Mouse (Mus musculus) myocyte (in vitro differentiated cells): Measurements from ENCODE around the gene Fads3. TPM values are rescaled to one million over a fixed set of nuclear protein-coding genes. Genes with fewer than 3 reads are reported as not detected.

Experiments
- H3K27me3 ChIP-seq: one replicate; pipeline ENCODE4 v1.6.1; 2011; ENCODE audit not compliant: control insufficient read depth, insufficient read depth, insufficient read length
- H3K36me3 ChIP-seq: one replicate; pipeline ENCODE4 v1.6.1; 2011; ENCODE audit not compliant: control insufficient read depth, insufficient read depth
- H3K4me2 ChIP-seq: one replicate; pipeline ENCODE4 v1.6.1; 2011; ENCODE audit warnings: low read depth, control low read depth
- H3K4me3 ChIP-seq: one replicate; pipeline ENCODE4 v1.5.1; 2011; ENCODE audit warnings: mild to moderate bottlenecking, control low read depth, moderate library complexity
- H3K79me2 ChIP-seq: one replicate; pipeline ENCODE4 v1.6.1; 2011; ENCODE audit not compliant: control insufficient read depth, insufficient read depth
- H3ac ChIP-seq: one replicate; pipeline ENCODE4 v1.6.1; 2011; ENCODE audit not compliant: control insufficient read depth, insufficient read length
- CEBPB ChIP-seq: IDR thresholded peaks from 2 replicates; pipeline ENCODE4 v1.6.1; 2011; ENCODE audit warnings: mild to moderate bottlenecking, moderate library complexity; ENCODE audit not compliant: poor library complexity, insufficient read depth, severe bottlenecking
- E2F4 ChIP-seq: IDR thresholded peaks from one replicate; pipeline ENCODE4 v1.6.1; 2011; ENCODE audit warnings: mild to moderate bottlenecking, control low read depth, moderate library complexity; ENCODE audit not compliant: insufficient read depth
- MAX ChIP-seq: IDR thresholded peaks from one replicate; pipeline ENCODE4 v1.6.1; 2011; ENCODE audit warnings: low read depth, mild to moderate bottlenecking, control low read depth
- MYOD1 ChIP-seq, 3 experiments: IDR thresholded peaks; one replicate each; pipeline ENCODE4 v1.6.1; 2011; ENCODE audit warnings: control low read depth in 2 of 3, low read depth in 2 of 3, mild to moderate bottlenecking in 2 of 3, moderate library complexity in 1 of 3; ENCODE audit not compliant: insufficient read length in 2 of 3, control insufficient read depth in 1 of 3
- MYOG ChIP-seq, 3 experiments: IDR thresholded peaks; one replicate each; pipeline ENCODE4 v1.6.1; 2011; ENCODE audit warnings: control low read depth in 2 of 3, low read depth in 2 of 3, mild to moderate bottlenecking in 2 of 3; ENCODE audit not compliant: insufficient read length in 2 of 3, control insufficient read depth in 1 of 3, insufficient read depth in 1 of 3
- POLR2A ChIP-seq: IDR thresholded peaks from one replicate; pipeline ENCODE4 v1.6.1; 2011; ENCODE audit warnings: low read depth, mild to moderate bottlenecking, control low read depth, moderate library complexity; ENCODE audit not compliant: insufficient read length
- POLR2AphosphoS2 ChIP-seq: IDR thresholded peaks from one replicate; pipeline ENCODE4 v1.6.1; 2011; ENCODE audit warnings: low read depth, control low read depth; ENCODE audit not compliant: insufficient read length
- REST ChIP-seq: IDR thresholded peaks from one replicate; pipeline ENCODE4 v1.6.1; 2011; ENCODE audit warnings: mild to moderate bottlenecking, control low read depth, moderate library complexity; ENCODE audit not compliant: insufficient read depth, insufficient read length
- SRF ChIP-seq: IDR thresholded peaks from one replicate; pipeline ENCODE4 v1.6.1; 2011; ENCODE audit warnings: low read depth; ENCODE audit not compliant: control insufficient read depth, insufficient read length
- TCF12 ChIP-seq: IDR thresholded peaks from one replicate; pipeline ENCODE4 v1.6.1; 2011; ENCODE audit warnings: mild to moderate bottlenecking, control low read depth; ENCODE audit not compliant: poor library complexity, insufficient read depth, severe bottlenecking
- TCF3 ChIP-seq: IDR thresholded peaks from one replicate; pipeline ENCODE4 v1.6.1; 2011; ENCODE audit warnings: low read depth, control low read depth; ENCODE audit not compliant: insufficient read length
- USF1 ChIP-seq: IDR thresholded peaks from one replicate; pipeline ENCODE4 v1.6.1; 2011; ENCODE audit warnings: low read depth, mild to moderate bottlenecking, control low read depth, moderate library complexity
- polyA plus RNA-seq: library from polyadenylated mRNA; unstranded; fragments of >200 nt; fragmentation: generic; extraction: Trizol; gene quantifications from one replicate; pipeline ENCODE4 v1.2.1, GENCODE M21; 2012; ENCODE audit warnings: missing spikeins

Gene Fads3
- polyA plus RNA-seq, 1 experiment: 557 TPM

DNA sequence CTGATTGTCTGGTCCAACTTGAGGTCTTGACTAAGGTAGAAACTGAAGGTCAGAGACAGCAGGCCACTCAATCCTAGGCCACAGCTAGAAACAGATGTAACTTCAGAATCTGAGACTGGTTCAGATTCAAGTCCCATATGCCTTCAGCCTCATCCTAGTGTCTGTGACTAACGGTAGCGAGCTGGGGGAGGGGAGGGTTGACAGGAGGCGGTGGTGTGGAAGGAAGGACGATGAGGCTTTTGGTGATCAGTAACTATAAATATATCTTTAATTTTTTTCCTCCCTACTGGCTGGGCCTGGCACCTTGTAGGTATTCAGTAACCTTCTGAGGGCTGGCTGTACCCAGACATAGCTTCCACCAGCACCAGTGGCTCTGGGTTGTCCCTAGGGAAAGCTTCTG lies 25.9 kb upstream of the Fads3 start:
- H3K4me2 ChIP-seq: no peak overlapping the region

DNA sequence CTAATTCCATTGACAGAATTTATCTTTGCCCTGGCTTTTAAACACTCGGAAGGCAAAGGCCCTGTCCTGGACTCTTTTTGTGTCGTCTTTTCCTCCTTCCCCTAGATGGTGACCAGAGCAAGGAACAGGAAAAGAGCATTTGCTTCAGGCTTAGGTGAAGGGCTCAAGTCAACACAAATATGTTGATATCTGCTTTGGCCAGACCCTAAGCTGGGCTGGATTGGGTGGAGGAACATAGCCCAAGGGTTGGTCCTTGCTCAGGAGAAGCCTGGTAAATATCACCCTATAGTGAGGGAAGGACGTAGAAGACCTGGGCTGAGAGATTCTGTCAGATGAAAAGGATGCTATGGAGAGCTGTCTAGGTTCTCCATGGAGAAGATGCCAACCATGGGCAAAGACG lies 25.2 kb upstream of the Fads3 start:
- H3ac ChIP-seq: no peak overlapping the region
- H3K4me2 ChIP-seq: no peak overlapping the region
- no peak overlapping the region for H3K4me3 ChIP-seq
- TF ChIP-seq POLR2A (no peak), MYOD1 (IDR thresholded peaks at IDR 0.05; ENCODE audit: control insufficient read depth in 1 of 3, insufficient read length in 2 of 3, low read depth in 2 of 3) (no peak), USF1 (no peak), TCF3 (no peak), REST (no peak), MAX (no peak), MYOG (IDR thresholded peaks at IDR 0.05; ENCODE audit: control insufficient read depth in 1 of 3, insufficient read depth in 1 of 3, insufficient read length in 2 of 3, low read depth in 2 of 3) (no peak), POLR2AphosphoS2 (no peak), SRF (no peak), CEBPB (no peak), TCF12 (no peak), E2F4 (no peak)
- H3K79me2 ChIP-seq: no peaks in the 10 kb centered on the region
- H3K36me3 ChIP-seq: no peaks in the 10 kb centered on the region
- H3K27me3 ChIP-seq: no peaks in the 10 kb centered on the region

More for the DNA sequence above, 25.9 kb upstream of the Fads3 start:
- no peaks in the 10 kb centered on the region for H3K79me2 ChIP-seq
- no peaks in the 10 kb centered on the region for H3K36me3 ChIP-seq
- TF ChIP-seq POLR2A (no peak), E2F4 (no peak), MAX (no peak), MYOD1 (IDR thresholded peaks at IDR 0.05; ENCODE audit: control insufficient read depth in 1 of 3, insufficient read length in 2 of 3, low read depth in 2 of 3) (no peak), REST (no peak), TCF12 (no peak), SRF (no peak), MYOG (IDR thresholded peaks at IDR 0.05; ENCODE audit: control insufficient read depth in 1 of 3, insufficient read depth in 1 of 3, insufficient read length in 2 of 3, low read depth in 2 of 3) (no peak), USF1 (no peak), CEBPB (no peak)
- H3ac ChIP-seq: no peak overlapping the region
- H3K4me3 ChIP-seq: no peak overlapping the region
- no peaks in the 10 kb centered on the region for H3K27me3 ChIP-seq

DNA sequence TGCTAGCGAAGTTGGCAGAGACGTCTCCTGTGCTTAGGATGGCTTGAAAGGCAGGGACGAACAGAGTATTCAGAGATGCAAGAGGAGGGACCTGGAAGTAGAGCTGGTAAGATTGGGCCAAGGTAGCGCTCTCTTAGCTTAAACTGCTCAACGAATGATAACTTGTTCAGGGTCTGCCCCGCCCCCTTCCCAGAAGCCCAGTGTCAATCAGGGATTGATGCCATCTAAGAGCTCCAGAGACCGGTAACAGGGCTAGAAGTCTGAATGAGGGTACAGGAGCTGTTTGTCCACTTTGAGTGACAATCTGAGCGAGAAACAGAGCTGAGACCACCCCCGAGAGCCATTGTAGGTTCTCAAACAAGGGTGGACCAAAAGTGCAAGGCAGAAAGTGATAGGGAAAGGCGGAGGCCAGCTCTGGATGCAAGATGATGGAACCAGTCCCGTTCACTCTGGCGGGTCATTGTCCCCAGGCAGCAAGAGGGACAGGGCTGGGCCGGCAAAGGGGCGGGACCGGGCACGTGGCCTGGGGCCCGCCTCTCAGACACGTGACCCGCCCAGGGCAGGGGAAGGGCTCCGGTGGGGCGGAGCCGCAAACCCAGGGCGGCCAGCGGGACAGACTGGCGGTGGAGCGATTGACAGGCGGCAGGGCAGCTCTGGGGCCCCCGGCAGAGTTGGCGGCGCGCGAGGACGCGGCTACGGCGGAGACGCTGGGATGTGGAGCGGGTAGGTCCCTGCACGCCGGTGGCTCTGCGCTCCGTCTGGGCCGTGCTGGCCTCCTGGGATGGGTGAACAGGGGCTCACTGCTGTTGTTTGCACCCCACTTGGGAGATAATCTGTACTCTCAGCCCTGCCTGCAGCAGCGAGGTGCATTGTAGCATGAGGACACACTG lies 23.5 kb upstream of the Fads3 start:
- no peaks in the 10 kb centered on the region for H3K27me3 ChIP-seq
- peak overlapping the region; percentile 20 for H3K4me3 ChIP-seq
- H3K79me2 ChIP-seq: no peaks in the 10 kb centered on the region
- H3ac ChIP-seq: peak overlapping the region; percentile 3
- no peak for TF ChIP-seq CEBPB
- no peak for TF ChIP-seq REST
- peak; percentile 51 for TF ChIP-seq SRF
- TF ChIP-seq MYOD1 (IDR thresholded peaks at IDR 0.05; ENCODE audit: control insufficient read depth in 1 of 3, insufficient read length in 2 of 3, low read depth in 2 of 3): peak in 1 of 3 experiments; percentile 16
- peak; percentile 71 for TF ChIP-seq POLR2A
- no peak for TF ChIP-seq TCF12
- TF ChIP-seq POLR2AphosphoS2: peak; percentile 66
- TF ChIP-seq MYOG (IDR thresholded peaks at IDR 0.05; ENCODE audit: control insufficient read depth in 1 of 3, insufficient read depth in 1 of 3, insufficient read length in 2 of 3, low read depth in 2 of 3): peak in 1 of 3 experiments; percentile 30
- TF ChIP-seq USF1: peak; percentile 92
- TF ChIP-seq E2F4: no peak
- no peaks in the 10 kb centered on the region for H3K36me3 ChIP-seq
- H3K4me2 ChIP-seq: peak overlapping the region; percentile 98

DNA sequence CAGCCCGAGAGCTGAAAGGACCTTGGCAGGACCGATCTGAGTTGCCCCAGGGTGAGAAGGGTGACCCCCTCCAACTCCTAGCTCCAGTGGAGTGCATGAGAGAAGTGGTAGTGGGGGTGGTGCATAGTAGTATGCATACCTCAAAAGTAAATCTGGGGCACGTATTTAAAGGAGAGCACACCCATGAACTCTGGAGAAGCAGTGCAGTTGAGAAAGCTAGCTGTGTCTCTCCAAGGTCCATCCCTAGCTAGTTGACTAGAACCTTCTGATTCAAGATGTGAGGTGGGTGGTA lies 22.9 kb upstream of the Fads3 start:
- Histone ChIP-seq H3K27me3 (no peaks in the 10 kb centered on the region), H3ac (peak overlapping the region; percentile 3), H3K79me2 (no peaks in the 10 kb centered on the region), H3K4me2 (peak overlapping the region; percentile 98), H3K36me3 (no peaks in the 10 kb centered on the region), H3K4me3 (peak overlapping the region; percentile 20)
- TF ChIP-seq TCF12: no peak
- no peak for TF ChIP-seq CEBPB
- TF ChIP-seq TCF3: no peak
- no peak for TF ChIP-seq E2F4
- no peak for TF ChIP-seq POLR2A
- no peak for TF ChIP-seq MAX
- no peak for TF ChIP-seq USF1
- no peak for TF ChIP-seq MYOD1 (IDR thresholded peaks at IDR 0.05; ENCODE audit: control insufficient read depth in 1 of 3, insufficient read length in 2 of 3, low read depth in 2 of 3)
- TF ChIP-seq MYOG (IDR thresholded peaks at IDR 0.05; ENCODE audit: control insufficient read depth in 1 of 3, insufficient read depth in 1 of 3, insufficient read length in 2 of 3, low read depth in 2 of 3): no peak
- no peak for TF ChIP-seq REST
- TF ChIP-seq POLR2AphosphoS2: no peak
- no peak for TF ChIP-seq SRF
